Mouse (Mus musculus) left cerebral cortex, postnatal 14 days (tissue): ENCODE results near the gene Alad. TPM values are rescaled to one million over a fixed set of nuclear protein-coding genes. Genes with fewer than 3 reads are reported as not detected.
"Not testable (repeated sequence)": the region's sequence is repeated elsewhere in the genome, so short reads cannot be mapped to it uniquely, and the experiment has no call there.

ENCODE experiments used
- DNase-seq, 2 experiments: peaks; one replicate each; pipeline ENCODE4 v3.0.0; 2021 to 2022; ENCODE audit warnings: low spot score in 2 of 2, mixed read lengths in 1 of 2
- intact Hi-C: fragments of 180-260 bp; cut with DNase I; formaldehyde crosslinking; loops from one replicate; pipeline ENCODE4 v1.15.1; 2025
- total RNA-seq, 2 experiments: library from RNA; stranded (reverse); gene quantifications; 2 replicates each; pipeline ENCODE4 v1.2.3; 2021

Alad gene
- total RNA-seq, 2 experiments from 2014 or later = 22.2 to 25.4 TPM

DNA sequence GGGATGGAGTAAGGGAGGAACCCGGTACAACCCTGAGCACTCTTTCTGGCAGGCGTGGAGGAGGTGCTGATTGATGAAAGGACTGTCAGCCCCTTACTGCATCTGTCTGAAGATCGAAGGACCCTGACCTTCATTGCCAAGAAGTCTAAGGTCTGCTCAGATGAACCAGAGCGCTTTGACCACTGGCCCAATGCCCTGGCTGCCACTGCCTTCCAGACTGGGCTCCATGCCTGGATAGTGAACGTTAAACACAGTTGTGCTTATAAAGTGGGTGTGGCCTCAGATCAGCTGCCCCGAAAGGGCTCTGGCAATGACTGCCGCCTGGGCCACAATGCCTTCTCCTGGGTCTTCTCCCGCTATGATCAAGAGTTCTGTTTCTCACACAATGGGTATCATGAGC lies 23.8 kb downstream of the Alad start:
- intact Hi-C loops = no loop called here
- DNase-seq = no peak

DNA sequence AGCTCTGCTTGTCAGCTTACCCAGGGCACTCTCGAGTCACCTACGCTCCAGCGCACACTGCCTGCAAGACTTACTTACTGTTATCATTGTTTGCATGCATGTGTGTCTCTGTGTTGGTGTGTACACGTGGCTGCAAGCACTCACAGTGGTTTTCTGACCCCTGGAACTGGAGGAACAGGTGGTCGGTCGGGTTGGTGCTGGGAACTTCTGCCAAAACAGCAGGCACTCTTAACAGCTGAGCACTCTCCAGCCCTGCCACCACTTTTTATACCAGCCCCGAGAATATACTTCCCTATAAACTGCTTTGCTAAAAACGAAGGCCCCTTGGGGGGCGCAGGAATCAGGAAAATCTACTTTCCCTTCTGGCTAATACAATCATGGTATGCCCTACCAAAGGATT lies 25.5 kb downstream of the Alad start:
- DNase-seq = no peak
- intact Hi-C loops = no loop called here

GRCm38 (mm10) chr4:62492682-62493081 lies 27.0 kb downstream of the Alad start:
- DNase-seq = peak; percentile 37 to 63
- intact Hi-C loops = no loop called here

GRCm38 (mm10) chr4:62487914-62488313 lies 31.8 kb downstream of the Alad start:
- intact Hi-C loops = no loop called here
- DNase-seq = no peak

GRCm38 (mm10) chr4:62487172-62487571 lies 32.5 kb downstream of the Alad start:
- DNase-seq = no peak
- intact Hi-C loops = no loop called here

DNA sequence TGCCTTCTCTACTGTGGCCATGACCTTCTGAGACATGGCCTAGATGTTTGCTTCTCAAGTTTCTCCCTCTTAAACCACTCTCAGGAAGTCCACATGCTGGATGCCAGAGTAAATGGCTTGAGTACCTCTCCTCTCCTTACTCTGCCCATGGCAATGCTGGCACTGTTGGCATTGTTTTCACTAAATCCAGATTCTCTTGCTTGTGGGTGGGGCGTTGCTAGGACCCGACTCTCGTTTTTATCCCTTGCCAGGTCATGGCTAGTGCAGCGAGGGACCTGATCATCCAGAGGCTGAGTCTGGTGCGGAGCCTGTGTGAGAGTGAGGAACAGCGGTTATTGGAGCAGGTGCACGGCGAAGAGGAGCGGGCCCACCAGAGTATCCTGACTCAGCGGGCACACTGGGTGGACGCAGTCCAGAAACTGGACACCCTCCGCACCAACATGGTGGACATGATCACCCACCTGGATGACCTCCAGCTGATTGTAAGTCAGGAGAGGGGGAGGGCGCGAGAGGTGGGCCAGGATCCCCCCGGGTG lies 33.5 kb downstream of the Alad start:
- intact Hi-C loops = no loop called here
- no peak for DNase-seq

GRCm38 (mm10) chr4:62485450-62486161 lies 34.1 kb downstream of the Alad start:
- DNase-seq = no peak
- intact Hi-C loops = no loop called here

DNA sequence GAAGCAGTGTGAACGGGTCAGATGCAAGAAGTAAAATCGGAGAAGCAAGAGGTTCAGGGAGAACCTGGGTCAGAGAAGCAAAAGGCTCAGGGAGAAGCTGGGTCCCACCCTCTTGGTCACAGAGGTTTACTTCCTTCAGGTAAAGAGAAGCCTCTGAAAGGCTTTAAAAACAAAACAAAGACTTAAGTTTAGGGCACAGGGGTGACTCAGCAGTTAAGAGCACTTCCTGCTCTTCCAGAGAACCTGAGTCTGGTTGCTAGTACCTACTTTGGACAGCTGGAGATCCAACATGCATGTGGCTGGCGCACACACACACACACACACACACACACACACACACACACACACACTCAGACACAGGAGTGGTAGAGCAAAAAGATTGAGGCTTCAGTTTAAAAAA lies 34.8 kb downstream of the Alad start:
- intact Hi-C loops = no loop called here

GRCm38 (mm10) chr4:62480709-62481605 lies 38.8 kb downstream of the Alad start:
- intact Hi-C loops = no loop called here
- no peak for DNase-seq

More for the DNA sequence above, 34.8 kb downstream of the Alad start:
- no peak for DNase-seq

GRCm38 (mm10) chr4:62479937-62480708 lies 39.6 kb downstream of the Alad start, which contains the start of gene Bspry:
Gene Bspry, plus strand, starts transcription at chr4:62480053.
- intact Hi-C loops = no loop called here

GRCm38 (mm10) chr4:62479593-62479936 lies 40.2 kb downstream of the Alad start:
- intact Hi-C loops, DNase-seq: not testable (repeated sequence)

More at GRCm38 (mm10) chr4:62479937-62480708, 39.6 kb downstream of the Alad start, which contains the start of gene Bspry:
- no peak for DNase-seq

DNA sequence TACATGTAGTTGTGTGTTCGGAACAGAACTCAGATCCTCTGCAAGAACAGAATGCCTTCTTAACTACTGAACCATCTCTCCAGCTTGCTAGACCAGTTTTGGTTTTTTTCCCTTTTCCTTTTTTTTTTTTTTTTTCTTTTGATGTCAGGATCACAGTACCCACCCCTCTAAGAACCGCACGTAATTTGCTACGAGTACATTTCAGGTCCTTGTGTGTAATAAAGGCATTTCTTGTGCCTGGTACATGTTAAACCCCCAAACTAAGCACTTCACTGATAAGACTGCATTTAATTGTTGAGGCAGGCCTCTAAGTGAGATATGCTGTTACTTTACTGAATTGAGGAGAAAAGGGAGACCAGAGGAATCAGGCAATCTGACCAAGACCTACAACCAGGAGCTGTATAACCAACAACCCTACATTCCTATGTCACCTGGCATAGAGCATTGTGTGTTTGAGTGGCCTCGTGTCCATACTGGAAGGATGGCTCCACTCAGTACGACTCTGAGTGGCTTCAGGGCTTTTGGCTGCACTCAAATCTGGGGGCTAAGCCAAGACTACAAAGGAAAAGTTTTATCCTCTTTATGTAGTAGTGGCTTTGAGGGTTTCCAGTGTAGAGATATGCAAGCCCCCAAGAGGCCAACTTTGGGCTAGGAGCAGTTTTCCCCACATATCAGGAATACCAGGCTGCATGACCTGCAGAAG lies 42.0 kb downstream of the Alad start:
- intact Hi-C loops = no loop called here
- DNase-seq = no peak

- intact Hi-C loops = no loop called here
- DNase-seq = no peak
These were observed 43.9 kb downstream of the Alad start for GRCm38 (mm10) chr4:62475793-62476192.

- no peak for DNase-seq
- intact Hi-C loops = no loop called here
These were observed 44.6 kb downstream of the Alad start for GRCm38 (mm10) chr4:62475131-62475530.

DNA sequence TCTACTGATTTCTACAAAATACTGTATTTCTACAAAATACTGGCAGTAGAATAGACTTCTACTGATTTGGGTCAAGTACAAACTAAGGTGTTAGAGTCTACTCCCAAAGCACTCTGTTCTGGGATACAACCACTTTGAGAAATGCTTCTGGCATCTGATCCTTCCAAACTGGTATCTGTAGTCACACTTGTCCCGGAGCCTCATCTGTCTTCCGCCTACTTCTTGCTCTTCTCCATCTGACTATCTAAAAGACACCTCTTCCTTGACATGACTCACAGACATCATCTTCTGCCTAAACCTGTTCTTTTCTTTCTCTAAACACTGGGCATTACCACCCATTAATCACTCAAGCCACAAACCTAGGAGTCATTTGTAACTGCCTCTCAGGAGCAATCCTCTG lies 47.6 kb downstream of the Alad start:
- intact Hi-C loops = loop anchor here (5.0 kb wide), 1 partner anchor 65 kb away; the partner anchor contains the start of genes Cdc26 and Prpf4

DNA sequence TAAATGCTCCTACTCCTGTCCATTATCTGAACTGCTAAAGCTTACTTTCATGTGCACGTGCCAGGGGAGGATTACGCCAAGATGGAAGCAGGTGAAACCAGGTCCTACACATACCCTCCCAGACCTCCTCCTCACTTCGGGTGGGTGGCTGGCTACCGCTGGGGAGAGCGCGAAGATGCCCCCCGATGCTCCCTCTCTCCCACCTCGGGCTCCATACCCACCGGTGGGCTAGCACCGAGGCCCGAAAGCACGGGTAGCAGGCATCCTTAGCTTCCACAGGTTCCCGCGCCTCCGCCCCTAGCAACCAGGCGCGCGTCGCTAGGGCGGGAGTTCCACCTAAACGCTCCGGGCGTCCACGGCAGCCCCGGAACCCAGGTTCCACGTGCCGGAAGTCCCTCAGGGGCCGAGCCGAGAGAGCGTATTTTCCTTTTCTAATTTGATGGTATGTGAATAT lies 49.1 kb downstream of the Alad start, which contains the start of gene Wdr31:
Gene Wdr31 (minus strand): TSS at position 299 of the 454 bp plus-strand sequence.
- intact Hi-C loops = loop anchor here (5.0 kb wide), 1 partner anchor 63 kb away; the partner anchor contains the start of genes Cdc26 and Prpf4

More for the DNA sequence above, 47.6 kb downstream of the Alad start:
- peak in 1 of 2 experiments; percentile 45 for DNase-seq

DNA sequence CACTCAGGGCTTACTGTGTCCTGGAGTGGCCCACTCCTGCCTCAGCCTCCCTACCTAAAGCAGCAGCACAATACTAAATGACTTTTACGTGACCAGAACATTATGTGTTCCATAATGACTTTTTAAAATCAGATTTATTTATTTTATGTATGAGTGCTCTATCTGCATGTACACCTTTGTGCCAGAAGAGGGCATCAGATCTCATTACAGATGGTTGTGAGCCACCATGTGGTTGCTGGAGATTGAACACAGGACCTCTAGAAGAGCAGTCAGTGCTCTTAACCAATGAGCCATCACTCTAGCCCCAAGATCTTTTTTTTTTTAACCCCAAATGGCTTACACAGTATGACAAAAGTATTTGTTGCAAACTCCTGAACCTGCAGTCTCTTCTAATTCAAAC lies 51.6 kb downstream of the Alad start:
- no peak for DNase-seq
- intact Hi-C loops = no loop called here

More for the DNA sequence above, 49.1 kb downstream of the Alad start, which contains the start of gene Wdr31:
- peak; percentile 78 to 88 for DNase-seq

GRCm38 (mm10) chr4:62463124-62463523 lies 56.6 kb downstream of the Alad start:
- no peak for DNase-seq
- intact Hi-C loops = no loop called here
